Mouse (Mus musculus): ENCODE results near the gene 3110009E18Rik. TPM values are rescaled to one million over a fixed set of nuclear protein-coding genes. Genes with fewer than 3 reads are reported as not detected.

The 3110009E18Rik gene
- total RNA-seq, 4 experiments from 2014 or later: 3.6 to 5.2 (median 4.1) TPM

DNA sequence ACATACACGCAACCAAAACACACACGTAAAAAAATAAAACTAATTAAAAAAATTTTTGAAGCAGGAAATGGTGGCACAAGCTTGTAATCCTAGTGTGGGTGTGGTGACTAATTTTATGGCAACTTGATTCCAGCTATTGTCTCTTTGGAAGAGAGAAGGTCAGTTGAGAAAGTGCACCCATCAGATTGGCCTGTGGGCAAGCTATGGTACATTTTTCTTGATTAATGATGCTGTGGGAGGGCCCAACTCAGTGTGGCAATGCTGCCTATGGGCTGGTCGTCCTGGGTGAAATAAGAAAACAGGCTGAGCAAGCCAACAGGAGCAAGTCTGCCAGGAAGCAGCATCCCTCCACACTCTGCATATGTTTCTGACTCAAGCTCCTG is 19.8 kb upstream of the 3110009E18Rik start:
- DNase-seq (ENCODE audit: low spot score in 2 of 2): no peak

DNA sequence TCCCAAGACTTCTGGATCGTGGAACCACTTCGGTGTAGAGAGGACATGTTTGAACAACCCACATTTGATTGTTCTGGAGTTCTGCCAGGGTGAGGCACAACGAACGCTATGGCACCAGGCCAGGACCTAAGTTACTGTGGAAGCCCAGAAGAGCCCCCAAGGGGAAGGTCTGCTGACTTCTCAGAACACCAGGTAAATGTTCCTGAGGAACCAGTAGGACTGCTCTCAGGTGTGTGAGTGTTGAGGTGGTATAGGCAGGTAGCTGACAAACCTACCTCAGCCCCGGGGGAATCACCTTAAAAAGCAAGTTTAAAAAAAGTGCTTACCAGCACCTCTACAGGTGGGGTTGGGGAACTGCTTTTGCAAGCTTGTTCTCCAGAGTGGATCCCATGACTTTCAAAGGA is 15.4 kb upstream of the 3110009E18Rik start:
- DNase-seq (ENCODE audit: low spot score in 2 of 2): no peak

DNA sequence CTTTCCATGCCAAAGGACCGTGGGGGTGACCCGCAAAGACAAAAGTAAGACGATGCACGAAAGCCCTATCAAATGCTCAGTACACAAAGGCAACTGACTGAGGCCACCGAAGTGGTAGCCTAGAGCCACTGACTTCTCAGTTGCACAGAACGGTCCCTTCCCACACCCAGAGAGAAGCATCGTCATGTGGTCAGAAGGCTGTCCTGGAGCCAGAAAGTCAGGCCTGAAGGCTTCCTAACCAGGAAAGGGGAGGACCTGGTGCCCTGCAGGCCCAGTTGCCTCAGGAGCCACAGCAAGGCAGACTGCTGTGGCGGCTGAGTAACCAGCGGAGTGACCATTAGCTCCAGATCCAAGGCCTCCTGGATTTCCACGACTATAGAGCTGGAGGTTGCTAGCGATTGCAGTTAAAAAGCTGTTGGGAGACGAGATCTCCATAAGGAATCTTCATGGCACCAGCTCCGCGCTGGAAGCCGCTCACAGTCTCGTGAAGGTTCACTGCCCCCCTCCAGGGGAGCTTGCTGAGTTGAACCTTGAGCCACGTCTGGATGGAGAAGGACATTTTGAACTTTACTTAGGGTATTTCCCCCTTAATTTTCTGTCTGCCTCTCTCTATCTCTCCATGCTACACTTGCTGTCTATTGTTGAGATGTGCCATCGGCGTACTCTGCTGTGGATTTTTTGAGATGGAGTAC is 11.1 kb upstream of the 3110009E18Rik start:
- no peak for DNase-seq (ENCODE audit: low spot score in 2 of 2)

DNA sequence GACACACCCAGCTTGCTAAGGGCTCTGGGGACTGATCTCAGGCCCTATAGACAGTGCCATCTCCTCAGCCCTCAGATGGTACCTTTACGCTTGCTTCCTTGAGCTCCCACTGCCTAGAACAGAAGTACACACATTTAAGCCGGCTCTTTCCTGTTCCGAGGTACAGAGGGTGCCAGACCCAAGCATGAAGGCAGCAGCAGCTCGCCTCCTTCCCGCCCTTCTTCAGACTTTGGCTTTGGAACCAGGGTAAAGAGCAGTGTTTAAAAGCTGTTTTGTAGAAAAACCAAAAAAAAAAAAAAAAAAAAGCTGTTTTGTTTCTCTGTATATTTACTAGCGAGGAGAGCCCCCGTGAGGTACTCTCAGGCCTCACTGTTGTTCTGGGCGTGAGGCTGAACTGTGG is 9.2 kb upstream of the 3110009E18Rik start:
- DNase-seq (ENCODE audit: low spot score in 2 of 2): no peak

DNA sequence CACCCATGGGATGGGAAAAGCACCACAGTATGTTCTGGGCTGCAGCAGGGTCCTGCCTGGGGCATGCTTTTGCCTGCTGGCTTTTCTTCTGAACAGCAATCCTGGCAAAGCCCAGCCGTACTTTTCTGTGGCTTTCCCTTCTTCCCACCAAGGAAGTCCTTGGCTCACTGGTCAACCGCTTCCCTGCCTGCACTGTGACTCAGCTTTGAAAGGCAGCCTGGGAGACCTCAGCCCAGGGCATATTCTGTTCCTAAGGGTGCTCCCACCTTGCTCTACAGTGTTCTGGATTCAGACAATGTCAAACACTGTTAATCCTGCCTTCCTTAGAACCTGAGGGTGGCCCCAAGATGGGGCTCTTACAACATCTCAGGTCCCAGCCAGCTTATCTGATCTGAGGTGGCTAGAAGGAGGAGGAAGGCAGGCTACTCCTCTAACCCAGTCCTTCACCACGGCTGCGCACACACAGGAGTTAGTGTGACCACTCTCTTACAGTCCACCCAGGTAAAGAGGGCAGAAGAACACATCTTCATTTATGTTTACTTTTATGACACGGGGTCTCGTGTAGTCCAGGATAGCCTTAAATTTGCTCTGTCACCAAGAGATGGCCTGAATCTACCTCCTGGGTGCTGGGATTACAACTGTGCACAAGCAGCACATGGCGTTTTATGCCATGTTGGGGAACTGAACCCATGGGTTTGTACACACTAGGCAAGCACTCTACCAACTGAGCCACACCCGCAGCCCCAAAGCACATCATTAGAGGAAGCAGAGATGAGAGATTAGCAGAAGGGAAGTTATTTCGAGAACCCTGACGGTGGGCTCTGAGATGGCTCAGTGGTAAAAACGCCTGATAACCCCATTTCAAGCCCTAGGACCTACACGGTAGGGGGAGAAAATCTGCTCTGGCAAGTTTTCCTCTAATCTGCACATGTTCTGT is 8.5 kb upstream of the 3110009E18Rik start:
- no peak for DNase-seq (ENCODE audit: low spot score in 2 of 2)

DNA sequence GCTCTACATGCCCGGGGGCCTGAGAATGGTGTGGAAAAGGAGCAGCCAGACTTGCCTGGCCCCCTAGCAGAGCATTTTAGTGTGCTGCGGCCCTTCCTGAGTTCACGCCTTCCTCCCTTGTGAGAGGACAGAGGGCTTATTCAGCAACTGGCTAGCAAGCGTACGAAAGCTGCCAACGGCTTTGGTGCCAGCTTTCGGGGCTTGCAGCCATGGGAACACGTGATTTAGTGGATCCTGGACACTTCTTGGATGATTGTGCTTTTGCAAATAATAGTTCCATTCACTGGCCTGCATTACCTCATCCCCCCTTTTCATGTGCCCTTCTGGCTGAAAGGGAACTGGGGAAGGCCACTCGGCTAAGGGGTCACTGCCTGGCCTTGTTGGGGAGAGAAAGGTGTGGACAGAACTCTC is 5.3 kb upstream of the 3110009E18Rik start:
- peak in 1 of 2 experiments; percentile 57 for DNase-seq (ENCODE audit: low spot score in 2 of 2)

DNA sequence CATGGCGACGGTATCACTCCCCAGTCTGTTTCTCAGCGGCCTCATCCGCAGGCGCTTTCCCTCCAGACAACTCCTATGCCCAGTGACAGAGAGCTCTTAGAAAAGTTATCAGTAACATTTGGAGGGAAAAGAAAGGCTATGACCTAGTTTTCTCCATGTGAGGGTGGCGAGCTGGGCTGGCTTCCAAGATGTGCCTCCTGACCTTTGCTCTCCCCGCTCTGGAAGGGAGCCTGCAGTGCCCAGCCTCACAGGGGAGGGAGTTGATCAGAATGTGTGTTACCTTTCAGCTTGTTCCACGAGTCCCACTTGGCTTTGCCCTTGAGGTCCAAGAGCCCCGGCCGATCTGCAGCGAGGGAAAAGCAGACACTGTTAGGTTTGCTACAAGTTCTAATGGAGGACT is 4.9 kb upstream of the 3110009E18Rik start:
- peak in 1 of 2 experiments; percentile 31 for DNase-seq (ENCODE audit: low spot score in 2 of 2)

DNA sequence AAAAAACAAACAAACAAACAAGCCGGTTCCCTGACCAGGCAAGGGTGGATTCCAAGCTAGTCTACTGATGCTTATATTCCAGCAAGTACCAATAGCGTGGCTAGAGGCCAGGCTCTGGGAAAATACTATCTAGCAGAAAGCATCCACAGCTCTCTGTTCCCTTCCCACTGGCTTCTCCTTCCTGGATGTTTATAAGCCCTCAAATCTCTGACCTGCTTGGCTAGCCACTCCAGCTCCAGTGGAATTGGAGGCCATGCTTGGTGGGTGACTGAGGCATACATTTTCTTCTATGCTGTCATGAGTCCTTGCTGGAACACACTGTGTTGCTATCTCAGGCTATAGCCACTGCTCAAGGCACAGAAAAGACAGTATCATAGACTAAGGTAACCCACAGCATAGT is 2.1 kb upstream of the 3110009E18Rik start:
- no peak for DNase-seq (ENCODE audit: low spot score in 2 of 2)

DNA sequence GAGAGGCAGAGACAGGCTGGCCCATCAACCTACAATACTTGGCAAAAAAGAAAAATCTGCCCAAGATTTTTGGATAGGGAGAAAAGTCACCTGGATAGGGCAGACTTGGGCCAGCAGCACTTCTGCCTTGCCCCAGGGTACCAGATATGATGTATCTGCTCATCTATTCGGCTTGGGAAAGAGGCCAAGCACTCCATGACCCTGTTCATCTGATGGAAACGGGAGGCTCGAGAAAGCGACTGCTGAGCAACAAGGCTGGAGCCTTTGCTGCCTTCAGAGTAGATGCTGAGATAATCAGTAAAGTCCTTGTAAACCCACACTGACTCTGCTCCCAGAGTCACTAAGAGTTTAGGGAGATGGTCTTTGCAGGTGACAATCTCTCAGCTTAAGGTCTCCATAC is 1.6 kb upstream of the 3110009E18Rik start:
- DNase-seq (ENCODE audit: low spot score in 2 of 2): no peak

DNA sequence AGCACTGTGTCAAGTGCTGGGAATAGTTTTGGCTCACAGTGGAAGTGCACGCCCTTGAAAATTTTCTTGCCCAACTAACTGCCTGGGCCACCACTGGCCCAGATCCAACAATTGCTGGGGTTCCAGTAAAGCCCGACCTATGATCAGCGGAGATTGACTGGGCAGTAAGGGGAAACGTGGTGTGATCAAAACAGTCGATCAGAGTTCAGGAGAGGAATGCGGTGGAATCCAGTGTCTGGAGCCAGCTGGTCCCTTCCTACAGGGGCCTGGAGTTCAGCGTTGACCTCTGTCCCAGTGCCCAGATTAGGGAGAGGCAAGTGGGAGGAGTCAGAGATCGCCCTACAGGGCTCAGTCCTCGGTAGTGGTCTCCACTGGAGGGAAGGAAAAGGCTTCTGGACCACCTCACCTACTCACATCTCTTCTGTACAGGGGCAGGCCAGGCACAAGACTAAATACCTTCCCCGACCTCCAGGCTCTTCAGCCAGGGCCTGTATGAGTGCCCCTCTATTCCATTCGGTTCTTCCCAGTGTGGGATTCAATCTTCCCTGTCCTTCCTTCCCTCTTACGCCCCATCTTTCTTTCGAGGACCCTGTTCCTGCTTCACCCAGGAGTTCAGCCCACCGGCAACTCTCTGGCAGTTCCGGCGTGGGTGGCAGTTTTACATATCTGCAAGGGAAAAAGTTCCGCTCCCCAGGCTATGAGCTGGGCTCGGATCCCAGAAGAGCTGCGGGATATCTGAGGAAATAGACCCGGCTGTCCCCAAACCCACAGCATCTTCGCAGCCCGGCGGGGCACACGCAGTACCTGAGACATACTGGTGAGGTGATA is 632 bp upstream of the 3110009E18Rik start:
- peak; percentile 22 to 42 for DNase-seq (ENCODE audit: low spot score in 2 of 2)

DNA sequence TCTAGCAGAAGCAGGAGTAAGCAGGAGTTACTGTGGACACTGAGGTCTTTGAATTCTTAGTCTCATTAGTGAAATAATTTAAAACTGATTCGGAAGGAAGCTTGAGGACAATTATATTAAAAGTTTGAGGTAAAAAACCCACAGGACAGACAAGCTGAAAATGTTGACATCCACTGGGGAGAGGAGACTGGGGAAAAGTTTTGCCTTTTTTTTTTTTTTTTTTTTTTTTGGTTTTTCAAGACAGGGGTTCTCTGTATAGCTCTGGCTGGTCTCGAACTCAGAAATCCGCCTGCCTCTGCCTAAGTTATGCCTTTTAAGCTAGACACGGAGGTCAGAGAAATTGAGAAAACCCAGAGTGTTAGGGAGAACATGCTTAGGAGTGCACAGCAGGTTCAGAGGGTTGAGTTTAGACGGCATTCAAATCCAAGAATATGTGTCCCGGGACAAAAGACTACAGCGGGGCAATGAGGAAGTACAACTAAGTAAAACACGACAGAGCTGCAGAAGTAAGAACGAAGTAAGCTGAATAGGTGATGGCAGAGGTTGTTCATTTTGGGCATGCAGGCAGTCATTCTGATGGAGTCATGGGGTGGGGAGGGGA is 1.0 kb downstream of the 3110009E18Rik start:
- no peak for DNase-seq (ENCODE audit: low spot score in 2 of 2)

DNA sequence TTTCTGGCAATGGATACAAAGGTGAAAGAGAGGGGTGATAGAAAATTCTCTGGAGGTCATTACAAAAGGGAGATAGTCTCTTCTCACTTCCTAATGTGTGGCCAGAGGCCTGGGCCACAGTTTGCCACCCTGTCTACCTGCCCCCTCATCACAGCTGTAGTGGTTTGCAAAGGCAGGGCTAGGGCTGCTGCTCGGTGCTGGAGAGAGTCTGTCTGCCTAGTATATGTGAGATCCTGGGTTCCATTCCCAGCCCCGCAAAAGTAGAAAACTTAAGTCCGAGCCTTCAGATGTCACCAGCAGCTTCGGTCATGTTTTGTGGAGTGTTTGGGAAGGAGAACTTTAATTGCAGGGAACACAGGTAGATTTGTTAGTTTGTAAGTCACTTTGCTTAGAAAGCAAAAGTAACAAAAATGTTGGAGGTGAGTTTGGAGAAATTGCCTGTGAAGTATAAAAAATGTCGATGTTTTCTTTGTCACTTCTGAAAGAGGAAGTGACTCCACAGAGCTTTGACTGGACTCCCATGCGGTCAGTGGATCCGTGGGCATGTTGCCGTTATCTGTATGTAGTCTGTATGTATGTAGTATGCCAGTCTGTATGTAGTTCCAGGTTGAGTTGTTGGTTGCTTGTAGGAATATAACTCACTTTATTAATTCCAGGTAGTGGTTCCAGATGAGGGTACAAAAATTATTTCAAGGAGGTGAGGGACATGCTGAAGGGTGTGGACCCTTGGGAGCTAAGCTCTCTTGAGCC is 1.8 kb downstream of the 3110009E18Rik start:
- no peak for DNase-seq (ENCODE audit: low spot score in 2 of 2)

DNA sequence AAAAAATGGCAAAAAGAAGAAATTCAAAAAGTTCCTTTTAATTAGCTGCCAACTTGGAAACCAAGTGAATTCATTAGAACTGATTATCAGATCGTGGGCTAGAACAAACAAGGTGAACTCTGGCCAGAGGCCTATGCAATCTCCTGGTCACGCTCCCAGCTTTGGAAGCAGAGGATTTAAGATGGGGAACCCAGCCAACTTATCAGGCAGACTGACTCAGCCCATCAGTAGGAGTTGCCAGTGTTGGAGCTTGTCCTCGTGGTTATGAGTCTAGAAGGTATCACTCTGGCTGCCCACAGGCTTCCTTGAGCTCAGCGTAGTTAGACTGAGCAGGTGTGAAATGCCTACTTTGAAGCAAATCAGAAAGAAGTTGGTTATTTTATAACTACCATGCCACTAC is 3.9 kb downstream of the 3110009E18Rik start:
- DNase-seq (ENCODE audit: low spot score in 2 of 2): no peak

DNA sequence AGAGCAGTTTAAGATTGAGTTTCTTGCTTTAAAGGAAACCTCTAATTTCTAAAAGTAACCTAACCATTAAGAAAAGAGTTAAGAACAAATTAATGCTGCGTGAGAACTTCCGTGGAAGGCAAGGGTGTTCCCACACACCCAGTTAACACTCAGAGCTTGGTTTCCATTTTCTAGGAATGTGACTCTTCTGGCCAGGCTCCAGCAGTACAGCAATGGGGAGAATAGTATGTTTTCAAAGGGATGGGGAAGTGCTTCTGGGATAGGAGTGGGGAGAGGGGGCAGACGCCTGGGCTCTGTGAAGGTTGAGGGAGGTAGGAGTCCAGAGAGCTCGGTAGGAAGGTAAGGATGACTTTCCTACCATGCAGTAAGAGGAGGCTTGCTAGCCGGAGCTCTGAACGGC is 4.5 kb downstream of the 3110009E18Rik start:
- no peak for DNase-seq (ENCODE audit: low spot score in 2 of 2)

DNA sequence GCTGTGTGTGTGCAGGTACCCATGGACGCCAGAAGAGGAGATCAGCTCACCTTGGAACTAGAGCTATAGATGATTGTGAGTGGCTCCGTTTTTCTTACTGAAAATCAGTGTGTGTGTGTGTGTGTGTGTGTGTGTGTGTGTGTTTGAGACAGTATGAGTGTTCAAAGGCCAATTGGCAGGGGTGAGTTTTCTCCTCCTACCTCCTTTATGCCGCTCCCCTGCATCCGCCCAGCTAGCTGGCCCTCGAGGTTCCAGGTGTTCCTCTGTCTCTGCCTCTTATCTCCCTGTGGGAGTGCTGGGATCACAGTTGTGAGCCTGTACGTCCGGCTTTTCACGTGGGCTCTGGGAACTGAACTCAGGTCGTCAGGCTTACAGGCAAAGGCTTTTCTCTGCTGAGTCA is 5.3 kb downstream of the 3110009E18Rik start:
- no peak for DNase-seq (ENCODE audit: low spot score in 2 of 2)

DNA sequence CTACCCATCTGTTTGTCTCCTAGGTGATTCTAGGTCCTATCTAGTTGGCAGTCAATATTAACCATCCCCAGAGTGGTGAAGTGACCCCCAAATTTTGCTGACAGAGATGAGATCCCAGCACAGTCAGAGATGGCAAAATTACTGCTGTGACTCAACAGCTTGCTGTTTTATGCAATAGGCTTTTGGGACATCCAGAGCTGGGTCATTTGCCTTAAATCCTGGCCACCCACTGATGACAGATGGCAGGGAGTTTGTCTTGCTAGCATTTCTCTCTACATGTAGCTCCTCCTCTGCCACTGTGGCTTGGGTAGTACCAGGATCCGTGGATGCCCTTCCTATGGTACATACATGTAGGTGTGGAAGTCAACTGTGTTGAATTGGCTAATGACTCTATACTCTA is 11.4 kb downstream of the 3110009E18Rik start:
- no peak for DNase-seq (ENCODE audit: low spot score in 2 of 2)

DNA sequence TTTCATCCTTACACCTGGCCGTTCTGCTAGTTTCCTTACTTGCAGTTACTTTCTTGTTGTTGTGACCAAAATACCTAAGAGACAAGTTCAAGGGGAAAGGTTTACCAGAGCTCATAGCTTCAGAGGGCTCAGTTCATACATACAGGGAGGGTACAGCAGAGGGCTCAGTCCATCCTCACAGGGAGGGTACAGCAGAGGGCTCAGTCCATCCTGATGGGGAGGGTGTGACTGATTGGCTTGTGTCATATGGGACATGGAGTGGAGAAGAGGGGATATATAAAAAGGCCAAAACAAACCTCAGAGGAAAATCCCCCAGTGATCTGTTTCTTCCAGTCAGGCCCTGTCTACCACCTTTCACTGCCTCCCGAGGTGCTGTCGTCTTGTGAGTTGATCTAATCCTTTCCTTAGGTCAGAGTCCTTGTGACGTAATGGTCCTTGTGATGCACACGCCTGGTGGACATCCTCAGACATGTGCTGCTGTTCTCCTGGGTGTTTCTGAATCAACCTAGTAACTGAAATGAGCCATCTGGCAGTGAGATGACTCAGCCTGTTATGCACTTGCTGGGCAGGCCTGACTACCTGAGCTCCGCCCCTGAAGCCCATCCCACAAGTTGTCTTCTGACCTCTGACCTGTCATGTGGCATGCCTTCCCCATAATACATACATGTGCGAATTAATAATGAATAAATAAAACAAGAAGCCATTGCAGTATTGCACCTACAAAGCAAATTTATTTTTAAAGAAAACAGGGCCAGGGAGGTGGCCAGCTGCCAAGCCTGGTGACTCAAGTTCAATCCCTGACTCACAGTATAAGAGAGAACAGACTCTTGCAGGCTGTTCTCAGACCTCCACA is 15.2 kb downstream of the 3110009E18Rik start:
- no peak for DNase-seq (ENCODE audit: low spot score in 2 of 2)

DNA sequence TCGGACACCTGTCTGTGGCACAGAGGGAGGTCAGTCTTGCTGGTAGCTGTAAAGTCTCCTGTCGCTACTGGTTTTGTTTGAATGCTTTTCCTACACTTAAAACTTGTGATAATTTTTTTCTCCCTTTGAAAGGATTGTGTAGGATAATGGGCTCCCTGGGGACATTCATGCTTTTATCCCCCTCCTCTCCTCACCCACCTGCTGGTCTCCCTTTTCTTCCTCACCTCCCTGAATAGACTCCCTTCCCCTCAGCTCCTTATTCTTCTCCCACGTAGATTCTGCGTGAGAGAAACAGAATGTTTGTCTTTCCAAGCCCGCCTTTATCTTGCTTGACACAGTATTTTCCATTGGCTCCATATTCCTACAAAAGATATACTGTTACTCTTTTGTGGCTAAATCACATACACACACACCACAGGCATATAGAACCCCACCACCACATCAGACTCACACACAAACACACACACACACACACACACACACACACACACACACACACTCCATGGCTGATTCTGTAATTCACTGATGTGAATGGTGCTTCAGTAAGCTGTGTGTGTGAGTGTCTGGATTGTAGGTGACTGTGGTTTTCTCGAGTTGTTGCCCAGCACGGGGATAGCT is 18.0 kb downstream of the 3110009E18Rik start:
- DNase-seq (ENCODE audit: low spot score in 2 of 2): no peak

DNA sequence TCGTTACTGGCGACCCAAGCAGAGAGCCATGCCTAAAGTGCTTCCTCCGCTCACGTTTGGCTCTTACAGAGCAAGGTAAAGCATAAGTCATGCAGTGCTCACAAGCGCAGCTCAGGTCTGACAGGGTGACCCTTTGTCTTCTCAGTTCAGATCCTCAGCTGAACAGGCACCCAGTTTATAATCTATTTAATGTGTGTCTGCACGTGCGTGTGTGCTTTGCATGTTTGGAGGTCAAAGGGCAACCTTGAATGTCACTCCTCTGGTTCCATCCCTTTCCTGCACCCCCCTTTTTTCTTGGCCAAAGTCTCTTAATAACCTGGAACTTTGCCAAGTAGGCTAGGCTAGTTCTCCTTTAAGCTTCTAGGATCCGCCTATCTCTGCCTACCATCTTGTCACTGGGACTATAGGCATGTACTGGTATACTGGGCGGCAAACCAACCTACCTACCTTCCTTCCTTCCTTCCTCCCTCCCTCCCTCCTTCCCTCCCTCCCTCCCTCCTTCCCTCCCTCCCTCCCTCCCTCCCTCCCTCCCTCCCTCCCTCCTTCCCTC is 19.2 kb downstream of the 3110009E18Rik start:
- DNase-seq (ENCODE audit: low spot score in 2 of 2): no peak
